Mouse (Mus musculus) forebrain, embryonic 14.5 days (tissue): ENCODE data around the gene Slc30a9. TPM values are rescaled to one million over a fixed set of nuclear protein-coding genes. Genes with fewer than 3 reads are reported as not detected.
A peak's percentile ranks its signal among the peaks of the same experiment; 100 is the strongest.

Experiments used
- ATAC-seq: fragments of 200-750 bp; cut with Nextera tagmentation; 2 replicates; pipeline ENCODE4 v1.8.0; 2017; ENCODE audit warnings: mild to moderate bottlenecking, moderate library complexity
- DNase-seq: peaks from one replicate; pipeline ENCODE4 v3.0.0-alpha.2; 2015; ENCODE audit warnings: low spot score
- H3K27ac ChIP-seq: fragments of 300-500 bp; sonication (generic); 2 replicates; pipeline ENCODE4 v1.5.1; 2014; ENCODE audit warnings: low read depth, mild to moderate bottlenecking, control low read depth, low read length, moderate library complexity
- H3K27me3 ChIP-seq: fragments of 300-500 bp; sonication (generic); replicated peaks from 2 replicates; pipeline ENCODE4 v1.6.1; 2014; ENCODE audit warnings: low read length, control low read depth, mixed read lengths; ENCODE audit not compliant: control insufficient read depth, insufficient read depth
- H3K36me3 ChIP-seq: fragments of 300-500 bp; sonication (generic); 2 replicates; pipeline ENCODE4 v1.6.1; 2014; ENCODE audit warnings: low read length, control low read depth; ENCODE audit not compliant: control insufficient read depth, insufficient read depth
- H3K4me1 ChIP-seq: fragments of 300-500 bp; sonication (generic); 2 replicates; pipeline ENCODE4 v1.6.1; 2014; ENCODE audit warnings: antibody characterized with exemption, low read length, control low read depth; ENCODE audit not compliant: control insufficient read depth, insufficient read depth
- H3K4me2 ChIP-seq: fragments of 300-500 bp; sonication (generic); 2 replicates; pipeline ENCODE4 v1.6.1; 2014; ENCODE audit warnings: mild to moderate bottlenecking, control low read depth, low read length
- H3K4me3 ChIP-seq: fragments of 300-500 bp; sonication (generic); 2 replicates; pipeline ENCODE4 v1.5.1; 2014; ENCODE audit warnings: low read depth, low read length, control low read depth
- H3K9ac ChIP-seq: fragments of 300-500 bp; sonication (generic); 2 replicates; pipeline ENCODE4 v1.6.1; 2014; ENCODE audit warnings: mild to moderate bottlenecking, low read length, control low read depth, moderate library complexity
- H3K9me3 ChIP-seq: fragments of 300-500 bp; sonication (generic); replicated peaks from 2 replicates; pipeline ENCODE4 v1.6.1; 2016; ENCODE audit warnings: low read length, control low read depth, mixed read lengths; ENCODE audit not compliant: control insufficient read depth
- WGBS: fragments of 180-500 bp; shearing (Covaris S2); extraction: QIAGEN DNeasy Blood & Tissue Kit; methylation state at CpG from one replicate; pipeline ENCODE4 v1.1.7; 2014; 5-methylcytosine and 5-hydroxymethylcytosine counted together
- polyA plus RNA-seq: library from polyadenylated mRNA; unstranded; fragments of >200 nt; fragmentation: Nextera tagmentation; extraction: Ambion mirVana; gene quantifications from 2 replicates; pipeline ENCODE4 v1.2.1, GENCODE M21; 2014

The Slc30a9 gene
- 160 and 166 TPM in 2 replicates for polyA plus RNA-seq

GRCm38 (mm10) chr5:67306698-67307521, at the start of gene Slc30a9:
Gene Slc30a9, plus strand, starts transcription at chr5:67306955.
- WGBS = under 1% methylated on average over 83 of the region's 83 CpGs
- Histone ChIP-seq H3K9ac (peak within 1 kb of the TSS; percentile 94), H3K4me1 (peaks cover 11% of the 10 kb centered on the region), H3K27ac (peak within 1 kb of the TSS; percentile 63), H3K36me3 (0 out of 2 replicates have a peak, but pooled peaks cover 5% of the 10 kb centered on the region), H3K4me2 (peak within 1 kb of the TSS; percentile 83), H3K27me3 (no peaks in the 10 kb centered on the region), H3K4me3 (peak within 1 kb of the TSS; percentile 99), H3K9me3 (no peaks in the 10 kb centered on the region)
- peak; percentile 89 for DNase-seq
- peak; percentile 98 for ATAC-seq

GRCm38 (mm10) chr5:67258473-67258872, 48.3 kb upstream of the Slc30a9 start:
- Histone ChIP-seq H3K27ac (no peak overlapping the region), H3K4me2 (no peak overlapping the region), H3K9ac (no peak overlapping the region), H3K27me3 (no peaks in the 10 kb centered on the region), H3K9me3 (no peaks in the 10 kb centered on the region), H3K36me3 (peaks cover 6% of the 10 kb centered on the region; the same call in 1 of the 2 replicates), H3K4me1 (peaks cover 7% of the 10 kb centered on the region), H3K4me3 (no peak overlapping the region)
- 87% methylated on average over 9 of the region's 9 CpGs for WGBS
- no peak for DNase-seq
- no peak for ATAC-seq

- Histone ChIP-seq H3K4me1 (peaks cover 7% of the 10 kb centered on the region), H3K4me2 (peak overlapping the region; percentile 54), H3K4me3 (peak overlapping the region; percentile 88), H3K27me3 (no peaks in the 10 kb centered on the region), H3K27ac (no peak overlapping the region), H3K9ac (peak overlapping the region; percentile 90; the same call in 1 of the 2 replicates), H3K9me3 (no peaks in the 10 kb centered on the region), H3K36me3 (peaks cover 21% of the 10 kb centered on the region)
- under 1% methylated on average over 9 of the region's 9 CpGs for WGBS
- DNase-seq (no peak), ATAC-seq (no peak; the same call in 1 of the 2 replicates)
These were observed 46.6 kb upstream of the Slc30a9 start for GRCm38 (mm10) chr5:67260159-67260530.

GRCm38 (mm10) chr5:67260531-67261371, 46.0 kb upstream of the Slc30a9 start, which contains the start of gene Tmem33:
Gene Tmem33, plus strand, starts transcription at chr5:67260565.
- H3K27me3 ChIP-seq = no peaks in the 10 kb centered on the region
- H3K4me2 ChIP-seq = peak within 1 kb of the TSS; percentile 54
- H3K4me3 ChIP-seq = peak within 1 kb of the TSS; percentile 88
- under 1% methylated on average over 64 of the region's 67 CpGs for WGBS
- peaks cover 27% of the 10 kb centered on the region for H3K36me3 ChIP-seq
- DNase-seq (peak; percentile 98), ATAC-seq (peak; percentile 94)
- peak within 1 kb of the TSS; percentile 89 for H3K27ac ChIP-seq
- no peaks in the 10 kb centered on the region for H3K9me3 ChIP-seq
- peak within 1 kb of the TSS; percentile 90 for H3K9ac ChIP-seq
- peaks cover 7% of the 10 kb centered on the region for H3K4me1 ChIP-seq

GRCm38 (mm10) chr5:67262964-67263363, 43.8 kb upstream of the Slc30a9 start:
- peaks cover 46% of the 10 kb centered on the region for H3K36me3 ChIP-seq
- 88% methylated on average over 7 of the region's 7 CpGs for WGBS
- no peak overlapping the region for H3K27ac ChIP-seq
- H3K4me2 ChIP-seq = no peak overlapping the region
- DNase-seq (no peak), ATAC-seq (no peak)
- no peaks in the 10 kb centered on the region for H3K9me3 ChIP-seq
- H3K4me1 ChIP-seq = peaks cover 7% of the 10 kb centered on the region
- H3K4me3 ChIP-seq = no peak overlapping the region
- no peaks in the 10 kb centered on the region for H3K27me3 ChIP-seq
- no peak overlapping the region for H3K9ac ChIP-seq

- DNase-seq (no peak), ATAC-seq (no peak)
- Histone ChIP-seq H3K9me3 (no peaks in the 10 kb centered on the region), H3K36me3 (peaks cover 59% of the 10 kb centered on the region), H3K27me3 (no peaks in the 10 kb centered on the region), H3K9ac (no peak overlapping the region), H3K4me3 (no peak overlapping the region), H3K27ac (no peak overlapping the region), H3K4me1 (peaks cover 7% of the 10 kb centered on the region), H3K4me2 (no peak overlapping the region)
- WGBS = 85% methylated on average over 1 of the region's 1 CpGs
These were observed 40.6 kb upstream of the Slc30a9 start for GRCm38 (mm10) chr5:67266106-67266505.

- Histone ChIP-seq H3K27me3 (no peaks in the 10 kb centered on the region), H3K36me3 (peaks cover 47% of the 10 kb centered on the region), H3K9me3 (no peaks in the 10 kb centered on the region), H3K9ac (no peak overlapping the region), H3K4me1 (no peaks in the 10 kb centered on the region), H3K27ac (no peak overlapping the region), H3K4me2 (no peak overlapping the region), H3K4me3 (no peak overlapping the region)
- DNase-seq = no peak
- ATAC-seq = no peak
- 91% methylated on average over 8 of the region's 8 CpGs for WGBS
These were observed 37.4 kb upstream of the Slc30a9 start for GRCm38 (mm10) chr5:67269309-67269708.

DNA sequence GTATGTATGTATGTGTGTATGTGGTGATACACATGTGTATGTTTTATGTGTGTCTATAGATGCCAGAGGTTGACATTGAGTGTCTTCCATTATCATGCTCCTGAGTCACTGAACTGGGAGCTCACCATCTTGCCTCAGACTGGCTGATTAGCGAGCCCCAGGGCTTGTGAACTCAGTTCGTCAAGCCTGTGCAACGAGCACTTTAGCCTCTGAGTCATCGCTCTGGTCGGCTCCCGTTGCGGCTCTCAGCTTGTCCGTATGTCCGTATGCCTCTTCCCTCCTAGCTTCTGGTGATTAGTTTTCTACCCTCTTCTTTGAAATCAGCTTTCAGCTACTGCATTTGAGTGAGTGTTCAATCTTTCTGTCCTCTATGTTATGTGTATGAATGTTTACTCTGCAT, 27.3 kb upstream of the Slc30a9 start:
- no peak overlapping the region for H3K27ac ChIP-seq

More for the DNA sequence above, 27.3 kb upstream of the Slc30a9 start:
- Histone ChIP-seq H3K4me2 (no peak overlapping the region), H3K27me3 (no peaks in the 10 kb centered on the region), H3K9me3 (no peaks in the 10 kb centered on the region), H3K4me3 (no peak overlapping the region), H3K36me3 (peaks cover 20% of the 10 kb centered on the region), H3K9ac (no peak overlapping the region), H3K4me1 (no peaks in the 10 kb centered on the region)
- no peak for ATAC-seq
- 97% methylated on average over 9 of the region's 9 CpGs for WGBS
- DNase-seq = no peak
